Mouse (Mus musculus) thymus, adult 2 months (tissue): ENCODE results near the gene Itgax.

Experiments
- CTCF ChIP-seq: fragments of 200-500 bp; IDR thresholded peaks from 2 replicates; pipeline ENCODE4 v1.5.1; 2012; ENCODE audit warnings: mild to moderate bottlenecking, control low read depth, low read length, moderate library complexity, borderline replicate concordance; ENCODE audit not compliant: control insufficient read depth, poor library complexity, insufficient read depth; ENCODE audit errors: extremely low read depth
- POLR2A ChIP-seq: fragments of 200-500 bp; IDR thresholded peaks from 2 replicates; pipeline ENCODE4 v1.6.1; 2012; ENCODE audit warnings: mild to moderate bottlenecking, low read length, control low read depth, moderate library complexity; ENCODE audit not compliant: control insufficient read depth, poor library complexity, insufficient read depth; ENCODE audit errors: extremely low read depth

DNA sequence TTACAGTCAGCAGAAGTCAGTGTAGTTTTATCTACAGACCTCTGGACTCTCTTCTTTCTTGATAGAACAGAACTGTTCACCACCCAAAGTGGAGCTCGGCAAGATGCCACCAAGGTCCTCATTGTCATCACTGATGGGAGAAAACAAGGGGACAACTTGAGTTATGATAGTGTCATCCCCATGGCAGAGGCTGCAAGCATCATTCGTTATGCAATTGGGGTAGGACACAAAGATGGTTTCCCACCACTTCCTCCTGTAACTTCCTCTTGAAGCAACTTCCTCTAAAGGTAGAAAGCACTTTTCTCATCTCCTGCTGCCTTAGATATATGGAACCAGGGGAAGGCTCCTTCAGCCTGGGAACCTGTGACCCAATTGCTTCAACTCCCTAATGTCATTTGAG is 4.2 kb downstream of the Itgax start:
- no peak for TF ChIP-seq POLR2A
- no peak for TF ChIP-seq CTCF
